Mouse (Mus musculus): ENCODE data around the gene Gm17409. TPM values are rescaled to one million over a fixed set of nuclear protein-coding genes. Genes with fewer than 3 reads are reported as not detected.

Gm17409 gene
- total RNA-seq, 1 experiment from 2014 or later = not detected

DNA sequence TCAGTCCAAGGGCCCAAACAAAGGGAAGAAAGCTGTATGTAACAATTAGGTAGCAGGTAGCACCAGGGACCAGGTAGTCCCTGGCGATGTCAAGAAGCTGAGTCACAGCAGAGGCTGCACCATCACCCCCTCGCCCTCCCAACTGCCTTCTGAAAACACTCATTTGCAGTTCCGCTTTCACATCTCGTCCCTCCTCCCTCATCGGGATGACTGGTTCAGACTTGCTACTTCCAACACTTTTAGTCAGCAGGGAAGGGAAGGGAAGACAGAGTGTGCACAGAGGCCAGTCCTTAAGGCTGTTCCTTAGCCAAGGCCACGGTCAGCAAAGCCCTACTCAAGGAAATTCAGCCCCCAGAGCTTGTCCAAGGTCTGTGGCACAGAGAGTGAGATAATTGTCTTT lies 10.8 kb downstream of the Gm17409 start:
- 0 out of 2 replicates have a peak, but pooled peaks have one; percentile 38 for ATAC-seq (replicated peaks; ENCODE audit: insufficient number of reproducible peaks, low FRiP score, low TSS enrichment, poor library complexity, severe bottlenecking)

DNA sequence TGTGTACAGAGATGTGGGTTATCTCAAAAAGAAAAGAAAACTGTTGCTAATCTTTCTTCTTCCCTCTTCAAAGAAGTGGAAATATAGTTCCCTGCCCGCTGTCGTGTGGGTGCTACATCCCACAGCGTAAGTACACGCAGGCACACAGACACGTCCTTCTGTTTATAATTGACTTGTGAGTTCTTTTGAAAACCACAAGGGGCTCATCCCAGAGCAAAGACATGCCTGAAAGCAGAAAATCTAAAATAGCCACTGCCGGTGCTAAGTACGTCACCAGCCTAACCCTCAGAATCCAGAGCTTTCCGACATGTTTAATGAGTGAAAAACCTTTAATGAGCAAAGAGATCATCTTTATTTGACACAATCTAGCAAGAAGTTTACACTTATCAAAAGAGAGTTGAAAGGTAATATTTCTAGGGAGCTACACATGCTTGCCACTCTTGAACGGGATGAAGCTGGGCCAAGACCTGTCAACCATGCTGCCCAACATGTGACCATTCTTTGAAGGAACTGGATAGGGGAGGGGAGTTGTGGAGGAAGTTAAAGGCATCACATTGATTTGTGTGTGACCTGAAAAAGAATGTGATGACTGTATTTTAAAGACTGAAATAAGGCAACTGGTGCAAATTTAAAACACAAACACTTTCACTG lies 11.7 kb downstream of the Gm17409 start:
- ATAC-seq (replicated peaks; ENCODE audit: insufficient number of reproducible peaks, low FRiP score, low TSS enrichment, poor library complexity, severe bottlenecking) = no peak

DNA sequence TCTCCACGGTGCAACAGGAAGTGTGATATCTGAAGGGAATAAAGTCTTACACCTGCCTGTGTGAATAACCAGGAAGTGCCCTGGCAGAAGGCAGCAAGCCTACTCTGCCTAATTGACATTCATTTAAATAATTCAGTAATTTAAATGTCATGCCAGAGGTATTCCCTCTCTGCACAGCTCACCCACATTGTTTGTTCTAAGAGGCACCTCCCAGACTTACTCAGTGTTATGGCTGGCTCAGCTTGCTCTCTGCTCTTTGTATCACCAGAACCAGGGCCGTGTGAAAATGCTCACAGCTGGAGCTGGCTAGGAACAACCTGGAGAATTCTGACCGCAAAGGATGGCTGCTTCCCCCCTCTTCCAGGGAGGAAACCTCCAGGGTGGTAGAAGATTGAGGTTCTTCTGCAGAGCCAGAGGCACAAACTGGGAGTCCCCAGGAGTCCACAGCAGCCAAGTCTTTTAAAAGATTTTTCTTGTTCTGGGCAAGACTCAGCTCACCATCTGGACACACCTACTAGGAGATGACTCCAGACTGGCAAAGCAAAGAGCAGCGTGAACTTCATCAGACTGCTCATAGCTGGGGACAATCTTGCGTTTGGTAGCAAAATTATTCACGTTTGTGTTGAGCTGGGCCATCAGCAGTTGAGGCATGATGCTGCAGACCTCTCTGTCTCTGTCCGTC lies 14.5 kb downstream of the Gm17409 start:
- no peak for ATAC-seq (replicated peaks; ENCODE audit: insufficient number of reproducible peaks, low FRiP score, low TSS enrichment, poor library complexity, severe bottlenecking)

DNA sequence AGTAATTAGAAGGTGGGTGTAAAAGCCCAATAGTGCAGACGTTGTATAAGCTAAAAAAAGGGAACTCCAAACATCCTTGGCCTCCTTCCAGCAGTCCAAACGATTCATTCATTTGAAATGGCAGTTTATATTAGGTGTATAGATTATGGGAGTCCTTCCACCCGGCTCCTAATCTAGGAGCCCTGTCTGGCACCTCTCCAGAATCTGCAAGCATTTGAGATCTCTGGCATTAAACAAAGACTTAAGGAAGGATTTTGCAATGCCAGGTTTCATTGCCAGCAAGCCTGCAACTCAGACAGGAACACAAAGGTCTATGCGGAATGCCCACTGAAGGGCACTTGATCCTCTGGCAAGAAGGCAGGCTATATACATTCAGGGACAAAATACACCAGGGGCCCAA lies 15.2 kb downstream of the Gm17409 start:
- no peak for ATAC-seq (replicated peaks; ENCODE audit: insufficient number of reproducible peaks, low FRiP score, low TSS enrichment, poor library complexity, severe bottlenecking)

DNA sequence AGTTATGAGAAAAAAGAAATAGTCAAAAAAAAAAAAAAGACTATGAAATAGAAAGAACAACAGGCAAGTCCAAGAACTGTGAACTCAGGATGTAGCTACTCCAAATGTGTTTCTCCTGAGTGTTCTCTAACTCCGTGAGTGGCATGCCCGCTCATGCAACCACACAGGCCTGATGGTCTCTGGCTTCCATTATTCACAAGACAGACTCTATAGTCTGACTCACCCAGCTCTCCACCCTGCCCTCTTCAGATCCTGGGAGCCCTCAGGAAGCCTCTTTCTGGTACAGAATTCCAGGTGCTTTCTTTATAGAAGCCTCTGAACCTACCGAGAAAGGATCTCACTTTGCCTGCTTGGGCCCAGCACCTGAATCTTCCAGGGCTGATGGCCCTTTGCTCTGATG lies 15.8 kb downstream of the Gm17409 start:
- ATAC-seq (replicated peaks; ENCODE audit: insufficient number of reproducible peaks, low FRiP score, low TSS enrichment, poor library complexity, severe bottlenecking) = no peak

DNA sequence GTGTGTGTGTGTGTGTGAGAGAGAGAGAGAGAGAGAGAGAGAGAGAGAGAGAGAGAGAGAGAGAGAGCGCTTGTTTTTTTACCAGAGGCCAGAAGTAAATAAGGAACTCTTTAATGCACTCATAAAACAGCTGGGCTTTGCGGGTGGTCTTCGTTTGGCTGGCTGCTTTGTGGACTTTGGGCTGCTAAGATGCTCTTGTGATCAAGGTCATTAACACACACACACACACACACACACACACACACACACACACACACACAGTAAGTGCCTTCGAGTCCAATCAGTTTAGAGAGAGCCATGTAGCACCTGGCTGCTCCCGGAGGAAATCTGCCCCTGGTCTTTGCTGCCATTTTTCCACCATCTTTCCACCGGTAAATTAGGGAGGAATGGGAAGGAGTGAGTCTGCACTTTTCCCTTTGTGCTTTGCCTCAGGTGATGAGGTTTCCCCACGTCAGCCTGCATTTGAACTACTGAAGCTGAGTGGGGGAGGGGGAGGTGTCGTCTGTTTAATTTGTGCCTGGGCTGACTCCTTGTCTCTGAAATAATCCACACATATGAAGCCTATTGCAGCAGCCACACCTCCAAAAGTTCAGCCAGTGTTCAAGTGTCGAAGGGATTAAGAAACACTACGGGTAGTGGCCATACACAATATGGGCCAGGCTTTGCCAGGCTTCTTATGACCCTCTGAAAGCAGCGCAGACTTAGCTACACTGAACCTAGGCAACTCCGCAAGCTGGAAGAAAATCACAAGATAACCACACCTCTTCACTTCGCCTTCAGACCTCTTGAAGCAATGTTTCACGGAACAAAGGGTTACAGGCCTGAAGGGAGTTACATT lies 16.7 kb downstream of the Gm17409 start:
- ATAC-seq (replicated peaks; ENCODE audit: insufficient number of reproducible peaks, low FRiP score, low TSS enrichment, poor library complexity, severe bottlenecking) = no peak

DNA sequence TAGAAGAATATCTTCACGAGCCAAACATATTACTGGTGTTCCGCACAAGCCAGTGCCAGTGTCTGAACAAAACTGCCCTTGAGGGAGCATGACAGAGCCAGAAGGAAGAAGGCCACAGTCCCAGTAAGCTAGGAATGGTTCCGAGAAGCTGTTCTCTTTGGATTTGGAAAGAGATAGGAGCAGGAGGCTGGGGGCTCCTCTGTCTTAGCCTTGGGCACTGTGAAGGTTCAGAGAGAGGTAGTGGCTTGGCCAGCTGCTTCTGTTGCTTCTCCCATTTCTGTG lies 17.3 kb downstream of the Gm17409 start:
- ATAC-seq (replicated peaks; ENCODE audit: insufficient number of reproducible peaks, low FRiP score, low TSS enrichment, poor library complexity, severe bottlenecking) = no peak

DNA sequence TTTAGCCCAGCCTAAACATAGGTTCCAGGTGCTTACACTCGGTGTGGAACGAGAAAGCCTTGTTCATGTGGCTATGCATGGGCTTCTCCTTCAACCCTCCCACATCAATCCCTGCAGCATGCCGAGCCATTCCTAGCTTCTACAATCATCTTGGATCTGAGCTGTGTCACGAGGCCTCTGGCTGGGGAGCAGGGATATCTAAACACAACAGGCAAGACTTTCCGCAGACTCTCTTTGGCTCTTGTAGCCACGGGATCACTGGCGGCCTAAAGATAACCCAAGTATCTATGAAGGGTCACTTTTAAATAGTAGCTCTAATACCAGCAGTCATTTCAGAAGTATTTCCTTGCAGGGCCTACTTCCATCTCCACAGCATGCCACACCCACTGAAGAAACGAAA lies 18.5 kb downstream of the Gm17409 start:
- no peak for ATAC-seq (replicated peaks; ENCODE audit: insufficient number of reproducible peaks, low FRiP score, low TSS enrichment, poor library complexity, severe bottlenecking)

DNA sequence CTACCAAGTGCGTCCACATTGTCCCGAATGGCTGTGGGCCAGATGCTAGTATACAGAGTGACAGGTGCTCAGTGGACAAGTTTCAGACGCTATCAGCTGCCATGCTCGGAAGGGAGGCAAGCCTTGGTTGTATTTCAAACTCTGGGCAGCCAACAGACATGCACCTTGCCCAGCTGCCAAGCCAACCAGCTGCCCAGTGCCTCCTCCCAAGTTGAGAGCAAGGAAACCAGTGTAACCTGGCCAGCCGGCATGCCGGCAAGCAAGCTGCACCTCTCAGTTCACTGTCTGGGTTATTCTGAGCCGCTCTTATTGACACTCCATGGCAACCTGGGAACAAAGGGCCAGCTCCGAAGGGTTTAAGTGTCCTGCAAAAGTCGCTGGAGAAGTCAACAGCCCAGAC lies 19.4 kb downstream of the Gm17409 start:
- ATAC-seq (replicated peaks; ENCODE audit: insufficient number of reproducible peaks, low FRiP score, low TSS enrichment, poor library complexity, severe bottlenecking) = no peak

DNA sequence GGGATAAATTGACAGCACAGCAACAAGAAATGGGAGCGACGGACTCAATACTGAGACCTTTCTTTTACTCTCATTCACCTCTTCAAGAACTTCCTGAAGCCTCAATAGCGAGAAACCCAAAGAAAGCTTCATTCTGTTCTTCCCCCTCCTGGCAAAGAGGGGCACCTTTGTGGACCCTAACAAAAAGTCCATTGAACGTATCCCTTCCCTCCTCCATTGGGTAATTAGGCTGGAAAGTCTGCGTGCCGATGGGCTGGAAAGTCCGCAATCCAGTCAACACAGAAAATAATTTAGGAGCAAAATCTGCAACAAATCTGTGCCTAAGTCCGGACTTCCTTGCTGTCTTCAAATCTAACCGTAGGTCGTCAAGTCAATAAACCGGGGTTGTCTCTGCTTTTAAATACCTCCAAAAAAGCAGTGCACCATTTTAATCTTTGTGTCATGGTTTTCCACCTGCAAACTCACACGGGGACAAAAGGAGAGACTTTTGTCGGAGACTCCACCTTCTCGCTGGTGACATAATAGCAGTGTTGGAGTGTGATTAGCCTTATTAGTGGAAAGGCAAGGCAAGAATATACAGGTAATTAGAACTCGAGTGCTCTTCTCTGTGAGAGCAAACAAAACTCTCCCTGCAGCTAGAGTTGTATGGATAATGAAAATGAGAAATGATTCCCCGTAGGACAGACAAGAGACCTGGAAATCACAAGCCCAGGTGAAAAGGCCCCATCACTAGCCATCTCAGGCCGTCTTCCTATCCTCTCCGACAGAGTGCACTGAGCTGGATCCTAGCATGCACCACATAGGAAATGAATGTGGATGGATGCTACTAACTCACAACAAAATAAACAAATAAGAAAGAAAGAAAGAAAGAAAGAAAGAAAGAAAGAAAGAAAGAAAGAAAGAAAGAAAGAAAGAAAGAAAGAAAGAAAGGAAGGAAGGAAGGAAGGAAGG lies 24.0 kb downstream of the Gm17409 start:
- ATAC-seq (replicated peaks; ENCODE audit: insufficient number of reproducible peaks, low FRiP score, low TSS enrichment, poor library complexity, severe bottlenecking) = no peak

DNA sequence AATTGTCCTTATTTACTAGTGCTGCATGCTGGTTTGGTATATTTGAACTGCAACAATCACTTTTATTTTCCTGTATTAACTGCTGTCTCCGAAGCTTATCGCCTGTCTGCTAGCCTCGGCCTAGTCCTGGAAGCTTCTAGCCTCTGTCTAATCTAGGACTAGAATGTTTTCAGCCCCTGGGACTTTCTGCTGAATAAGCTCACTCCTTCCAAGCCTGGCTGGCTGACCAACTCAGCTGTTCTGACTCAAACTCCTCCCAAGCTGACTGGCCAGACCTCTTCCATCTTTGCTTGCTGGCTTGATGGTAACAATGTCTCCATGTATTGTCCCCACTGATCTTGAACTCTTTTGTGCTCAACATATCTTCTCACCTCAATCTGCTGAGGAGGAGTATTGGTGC lies 25.4 kb downstream of the Gm17409 start:
- ATAC-seq (replicated peaks; ENCODE audit: insufficient number of reproducible peaks, low FRiP score, low TSS enrichment, poor library complexity, severe bottlenecking) = no peak

DNA sequence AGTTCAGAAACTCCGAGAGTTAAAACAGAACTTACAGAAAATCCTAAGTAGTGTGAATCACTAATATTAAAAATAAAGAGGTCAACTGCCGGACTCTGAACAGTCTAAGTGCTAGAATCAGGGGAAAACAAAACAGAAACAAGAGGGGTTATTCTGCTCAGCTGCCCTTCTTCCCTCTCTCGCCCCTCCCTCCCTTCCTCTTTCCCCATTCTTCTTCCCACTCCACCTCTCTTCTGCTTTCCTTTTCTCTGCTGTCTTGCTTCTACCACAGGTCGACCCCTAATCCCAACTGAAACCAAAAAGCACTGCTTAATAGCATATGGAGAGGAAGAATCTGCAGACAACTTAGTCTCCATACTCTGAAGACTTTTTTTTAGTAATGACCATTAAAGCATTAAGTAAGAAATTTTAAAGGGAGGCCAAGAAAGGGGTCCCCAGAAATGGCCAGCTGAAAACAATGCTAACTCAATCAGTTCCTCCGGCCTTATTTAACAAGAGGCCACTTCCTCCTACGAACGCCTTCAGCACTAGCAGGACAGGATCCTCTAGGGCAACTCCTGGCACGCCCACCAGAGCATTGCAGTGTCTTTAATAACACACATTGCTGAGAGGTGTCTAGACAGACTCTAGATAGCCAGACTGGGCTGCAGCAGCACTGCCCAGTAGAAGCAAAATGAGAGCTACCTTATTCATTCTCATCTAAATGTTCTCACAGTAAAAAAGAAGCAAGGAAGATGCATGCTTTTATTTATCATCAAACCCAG lies 26.9 kb downstream of the Gm17409 start:
- ATAC-seq (replicated peaks; ENCODE audit: insufficient number of reproducible peaks, low FRiP score, low TSS enrichment, poor library complexity, severe bottlenecking) = no peak

DNA sequence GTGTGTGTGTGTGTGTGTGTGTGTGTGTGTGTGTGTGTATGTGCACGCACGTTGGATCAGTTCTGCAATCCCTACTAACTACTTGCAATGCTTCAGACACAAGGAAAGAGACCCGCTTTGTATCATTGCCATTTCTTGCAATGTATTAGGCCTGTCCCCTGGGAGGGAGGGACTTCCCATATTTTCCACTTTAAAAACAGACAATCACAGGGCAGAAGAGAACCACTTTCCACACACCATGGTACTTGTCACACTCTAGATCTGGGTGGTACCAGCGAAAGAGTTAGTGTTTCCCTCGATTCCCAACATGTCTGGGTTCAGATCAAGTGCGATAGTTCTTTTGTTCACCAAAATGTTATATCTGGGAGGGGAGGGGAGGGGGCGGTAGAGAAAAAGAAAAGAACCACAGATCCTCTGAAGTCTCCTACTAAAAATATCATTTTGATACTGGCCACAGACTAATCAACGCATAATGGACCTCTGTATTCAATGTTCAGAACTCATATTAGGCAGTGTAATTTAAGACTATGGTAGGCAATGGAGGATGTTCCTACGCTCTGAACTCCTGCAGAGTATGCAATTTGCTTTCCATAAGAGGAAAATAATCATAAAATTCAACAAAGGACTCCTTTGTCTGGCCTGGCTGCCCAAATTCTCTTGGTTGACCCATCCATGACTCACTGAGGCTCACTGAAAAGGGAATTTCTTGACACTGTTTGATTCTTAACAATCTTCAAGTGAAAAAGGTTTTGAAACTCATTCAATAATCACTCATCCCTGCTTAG lies 35.6 kb downstream of the Gm17409 start:
- ATAC-seq (replicated peaks; ENCODE audit: insufficient number of reproducible peaks, low FRiP score, low TSS enrichment, poor library complexity, severe bottlenecking) = no peak

DNA sequence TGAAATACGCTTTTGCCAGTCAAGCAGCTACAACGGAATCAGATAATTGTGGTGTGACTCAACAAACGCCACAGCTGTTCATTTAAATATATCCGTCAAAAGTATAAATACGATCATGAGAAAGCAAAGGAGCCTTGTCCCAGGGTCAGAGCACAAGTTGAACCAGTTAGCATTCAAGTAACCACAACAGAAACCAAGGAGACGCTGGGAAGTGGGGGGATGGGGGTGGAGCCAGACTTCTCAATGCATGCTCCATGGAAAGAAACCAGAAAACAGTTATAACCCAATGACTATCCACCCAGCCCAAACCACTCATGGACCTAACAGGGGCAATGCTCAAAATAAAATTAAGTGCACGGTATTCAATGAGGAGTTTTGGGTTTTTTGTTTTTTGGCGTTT lies 40.3 kb downstream of the Gm17409 start:
- no peak for ATAC-seq (replicated peaks; ENCODE audit: insufficient number of reproducible peaks, low FRiP score, low TSS enrichment, poor library complexity, severe bottlenecking)

DNA sequence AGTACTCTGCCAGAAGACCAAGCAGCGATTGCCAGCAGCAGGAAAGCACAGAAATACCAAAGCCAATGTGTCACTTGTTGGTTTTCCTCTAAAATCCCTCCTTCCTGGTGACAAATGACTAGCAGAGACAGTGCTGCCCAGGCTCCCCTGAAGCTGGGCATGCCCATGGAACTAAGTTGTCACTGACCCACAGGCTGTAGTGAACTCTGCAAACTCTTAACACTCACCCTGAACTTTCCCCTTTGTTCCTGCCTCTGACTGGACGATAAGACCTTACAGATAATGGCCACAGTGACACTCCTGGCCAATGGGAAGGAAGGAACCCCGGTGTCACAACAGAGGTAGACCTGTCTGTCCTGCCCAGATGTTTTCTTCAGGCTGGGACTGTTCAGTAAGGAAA lies 43.3 kb downstream of the Gm17409 start:
- no peak for ATAC-seq (replicated peaks; ENCODE audit: insufficient number of reproducible peaks, low FRiP score, low TSS enrichment, poor library complexity, severe bottlenecking)

DNA sequence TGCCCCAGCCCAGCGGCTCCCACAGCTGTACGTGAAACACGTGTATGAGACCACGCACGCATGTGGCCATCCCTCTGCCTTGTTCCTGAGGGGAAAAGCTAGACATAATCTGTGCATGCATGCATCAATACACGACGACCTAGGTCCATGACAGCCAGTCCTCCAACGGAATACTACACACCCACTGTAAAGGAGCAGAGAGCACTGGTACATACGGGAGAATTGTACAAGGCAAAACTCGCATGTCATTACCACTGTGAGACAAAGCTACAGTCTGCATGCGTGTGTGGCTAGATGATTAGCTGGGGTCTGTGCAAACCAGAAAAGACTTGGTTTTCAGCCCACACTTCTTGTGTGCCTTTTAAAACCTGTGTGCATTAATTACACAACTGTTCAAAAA lies 44.6 kb downstream of the Gm17409 start:
- ATAC-seq (replicated peaks; ENCODE audit: insufficient number of reproducible peaks, low FRiP score, low TSS enrichment, poor library complexity, severe bottlenecking) = no peak

DNA sequence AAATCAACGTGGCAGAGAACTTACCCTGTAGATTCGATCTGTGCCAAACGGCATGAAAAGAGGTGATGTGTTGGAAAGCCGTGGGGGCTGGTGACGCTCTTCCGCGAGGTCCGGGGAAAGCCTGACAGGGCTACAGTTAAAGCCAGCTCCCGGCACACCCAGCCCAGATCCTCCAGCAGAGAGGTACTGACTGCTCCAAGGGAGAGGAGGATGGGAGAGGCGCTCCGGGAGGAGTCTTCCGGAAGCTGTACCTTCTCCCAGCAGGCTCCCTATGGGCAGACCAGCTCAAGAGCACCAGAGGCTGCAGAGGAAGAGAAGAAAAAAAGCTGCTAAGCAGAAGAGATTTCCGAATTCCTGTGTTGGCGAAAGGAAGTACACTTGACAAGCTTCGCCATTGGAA lies 46.1 kb downstream of the Gm17409 start:
- no peak for ATAC-seq (replicated peaks; ENCODE audit: insufficient number of reproducible peaks, low FRiP score, low TSS enrichment, poor library complexity, severe bottlenecking)

DNA sequence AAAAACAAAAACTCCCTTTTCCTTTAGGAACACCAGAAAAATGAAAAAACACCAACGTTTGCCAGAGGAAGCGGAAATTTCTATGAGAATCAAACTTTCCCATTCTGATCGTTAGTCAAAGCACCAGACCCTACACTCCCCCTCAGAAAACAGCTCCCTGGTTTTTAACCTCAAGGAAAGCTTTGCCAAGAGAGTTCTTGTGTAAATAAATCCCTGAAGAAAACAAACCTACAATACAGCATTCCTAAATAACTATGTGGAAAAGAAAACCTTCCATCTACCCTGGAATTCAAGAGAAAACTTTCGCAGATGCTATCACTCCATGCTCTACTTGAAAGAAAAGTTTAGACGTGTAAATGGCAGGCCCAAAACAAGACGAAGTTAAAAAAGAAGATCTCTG lies 47.0 kb downstream of the Gm17409 start:
- ATAC-seq (replicated peaks; ENCODE audit: insufficient number of reproducible peaks, low FRiP score, low TSS enrichment, poor library complexity, severe bottlenecking) = no peak

Measured in monocyte, adult 5-6 weeks (primary cell).